Mouse (Mus musculus) stomach, embryonic 15.5 days (tissue): ENCODE results near the gene Jarid2. TPM values are rescaled to one million over a fixed set of nuclear protein-coding genes. Genes with fewer than 3 reads are reported as not detected.

Experiments
- ATAC-seq: fragments of 200-750 bp; cut with Nextera tagmentation; 2 replicates; pipeline ENCODE4 v1.8.0; 2017; ENCODE audit warnings: low read depth, moderate number of reproducible peaks, moderate TSS enrichment; ENCODE audit not compliant: insufficient read depth, low FRiP score
- H3K27ac ChIP-seq: fragments of 300-500 bp; sonication (generic); 2 replicates; pipeline ENCODE4 v1.5.1; 2015; ENCODE audit warnings: mild to moderate bottlenecking, inconsistent platforms
- H3K27me3 ChIP-seq: fragments of 300-500 bp; sonication (generic); replicated peaks from 2 replicates; pipeline ENCODE4 v1.6.1; 2015; ENCODE audit warnings: inconsistent platforms
- H3K36me3 ChIP-seq: fragments of 300-500 bp; sonication (generic); 2 replicates; pipeline ENCODE4 v1.6.1; 2015; ENCODE audit warnings: inconsistent platforms
- H3K4me1 ChIP-seq: fragments of 300-500 bp; sonication (generic); 2 replicates; pipeline ENCODE4 v1.6.1; 2015; ENCODE audit warnings: inconsistent platforms
- H3K4me2 ChIP-seq: fragments of 300-500 bp; sonication (generic); 2 replicates; pipeline ENCODE4 v1.6.1; 2015; ENCODE audit warnings: mild to moderate bottlenecking, inconsistent platforms
- H3K4me3 ChIP-seq: fragments of 300-500 bp; sonication (generic); replicated peaks from 2 replicates; pipeline ENCODE4 v1.5.1; 2015; ENCODE audit warnings: inconsistent platforms
- H3K9ac ChIP-seq: fragments of 300-500 bp; sonication (generic); 2 replicates; pipeline ENCODE4 v1.6.1; 2015; ENCODE audit warnings: inconsistent platforms
- H3K9me3 ChIP-seq: fragments of 300-500 bp; sonication (generic); 2 replicates; pipeline ENCODE4 v1.6.1; 2016; ENCODE audit warnings: inconsistent platforms
- WGBS: fragments of 180-500 bp; shearing (Covaris S2); methylation state at CpG from one replicate; pipeline ENCODE4 v1.1.7; 2015; 5-methylcytosine and 5-hydroxymethylcytosine counted together
- polyA plus RNA-seq: library from polyadenylated mRNA; unstranded; fragments of >200 nt; fragmentation: Nextera tagmentation; extraction: Ambion mirVana; gene quantifications from 2 replicates; pipeline ENCODE4 v1.2.1, GENCODE M21; 2015

Jarid2 gene
- polyA plus RNA-seq, 1 experiment from 2014 or later, result 24.4 TPM

GRCm38 (mm10) chr13:44960542-44961291 lies 231.4 kb downstream of the Jarid2 start:
- no peaks in the 10 kb centered on the region for H3K4me1 ChIP-seq
- no peak overlapping the region for H3K4me2 ChIP-seq
- H3K27me3 ChIP-seq, result no peaks in the 10 kb centered on the region
- WGBS, result 91% methylated on average over 5 of the region's 5 CpGs
- no peak overlapping the region for H3K27ac ChIP-seq
- H3K9me3 ChIP-seq, result no peaks in the 10 kb centered on the region
- H3K9ac ChIP-seq, result no peak overlapping the region
- ATAC-seq, result no peak
- H3K36me3 ChIP-seq, result no peaks in the 10 kb centered on the region
- H3K4me3 ChIP-seq, result no peak overlapping the region
